25 mouse cellular contexts compared by ENCODE assay signal in genomic region chr12:82883079-82883478, GRCm38 (mm10).
"Had no signal": no experiment of that assay in that cellular context is flagged by ENCODE, and none has a peak within 500 bp of the region (broad histone marks: within the 10 kb centered on the region; RNA-seq: fewer than 3 reads in every experiment).

No protein-coding gene starts in this region.

- H3K4me2 ChIP-seq: heart, embryonic 11.5 days; heart, embryonic 13.5 days; heart, embryonic 15.5 days; hindbrain, embryonic 13.5 days; hindbrain, embryonic 15.5 days; kidney, embryonic 15.5 days; limb, embryonic 13.5 days; limb, embryonic 15.5 days; liver, embryonic 13.5 days had no signal

- H3K9me3 ChIP-seq: heart, embryonic 13.5 days; heart, embryonic 15.5 days; hindbrain, embryonic 13.5 days; hindbrain, embryonic 15.5 days; kidney, embryonic 15.5 days; limb, embryonic 13.5 days; limb, embryonic 15.5 days; liver, embryonic 13.5 days had no signal

- H3K27me3 ChIP-seq: heart, embryonic 13.5 days; heart, embryonic 15.5 days; hindbrain, embryonic 13.5 days; hindbrain, embryonic 15.5 days; kidney, embryonic 15.5 days; limb, embryonic 13.5 days; limb, embryonic 15.5 days; liver, embryonic 13.5 days had no signal

- DNase-seq: forebrain, postnatal 0 days; gastrocnemius, postnatal 14 days; heart, adult 18-20 months; heart, postnatal 14 days; heart, postnatal 36 days; kidney, adult 11 months; kidney, adult 2 months; kidney, adult 9 months; kidney, postnatal 14 days; kidney, postnatal 36 days; layer of hippocampus, adult 9-11 months; layer of hippocampus, postnatal 36 days; left cerebral cortex, postnatal 4 days; liver, embryonic 13.5 days had no signal

- H3K36me3 ChIP-seq: heart, embryonic 13.5 days; heart, embryonic 15.5 days; hindbrain, embryonic 13.5 days; hindbrain, embryonic 15.5 days; kidney, embryonic 15.5 days; limb, embryonic 13.5 days; limb, embryonic 15.5 days; liver, embryonic 13.5 days had no signal

- H3K27ac ChIP-seq: heart, embryonic 13.5 days; heart, embryonic 15.5 days; hindbrain, embryonic 13.5 days; hindbrain, embryonic 15.5 days; hindbrain, postnatal 0 days; kidney, embryonic 15.5 days; kidney, postnatal 0 days; limb, embryonic 13.5 days; limb, embryonic 15.5 days; liver, embryonic 13.5 days had no signal

- H3K4me1 ChIP-seq: heart, embryonic 15.5 days; hindbrain, embryonic 13.5 days; hindbrain, embryonic 15.5 days; kidney, embryonic 15.5 days; limb, embryonic 13.5 days; limb, embryonic 15.5 days; liver, embryonic 13.5 days had no signal

- H3K4me3 ChIP-seq: heart, embryonic 13.5 days; heart, embryonic 15.5 days; hindbrain, embryonic 13.5 days; hindbrain, embryonic 15.5 days; kidney, embryonic 15.5 days; limb, embryonic 13.5 days; limb, embryonic 15.5 days; liver, embryonic 13.5 days had no signal

- H3K9ac ChIP-seq: forebrain, postnatal 0 days; heart, embryonic 13.5 days; heart, embryonic 15.5 days; hindbrain, embryonic 13.5 days; hindbrain, embryonic 15.5 days; kidney, embryonic 15.5 days; limb, embryonic 13.5 days; limb, embryonic 15.5 days; liver, embryonic 13.5 days had no signal

- ATAC-seq: forebrain, postnatal 0 days; hindbrain, postnatal 0 days; intestine, embryonic 16.5 days had no signal
